Mouse (Mus musculus): ENCODE data around the gene H2-Ke6.
"Not testable (repeated sequence)": the region's sequence is repeated elsewhere in the genome, so short reads cannot be mapped to it uniquely, and the experiment has no call there.

The H2-Ke6 gene

GRCm38 (mm10) chr17:33998697-33999096, 29.2 kb downstream of the H2-Ke6 start:
- not testable (repeated sequence) for DNase-seq (ENCODE audit: low read depth, low spot score)

- DNase-seq (ENCODE audit: low read depth, low spot score) = not testable (repeated sequence)
Observed at GRCm38 (mm10) chr17:33997025-33997424, 30.8 kb downstream of the H2-Ke6 start.

GRCm38 (mm10) chr17:33995651-33996050, 32.2 kb downstream of the H2-Ke6 start:
- no peak for DNase-seq (ENCODE audit: low read depth, low spot score)

GRCm38 (mm10) chr17:33994959-33995358, 32.9 kb downstream of the H2-Ke6 start:
- DNase-seq (ENCODE audit: low read depth, low spot score) = no peak

GRCm38 (mm10) chr17:33991788-33992664, 35.8 kb downstream of the H2-Ke6 start:
- peak; percentile 28 for DNase-seq (ENCODE audit: low read depth, low spot score)

GRCm38 (mm10) chr17:33982136-33982535, 45.7 kb downstream of the H2-Ke6 start:
- not testable (repeated sequence) for DNase-seq (ENCODE audit: low read depth, low spot score)

- DNase-seq (ENCODE audit: low read depth, low spot score) = peak; percentile 90
Observed at GRCm38 (mm10) chr17:33981192-33981909, 46.5 kb downstream of the H2-Ke6 start.

GRCm38 (mm10) chr17:33980181-33981035, 47.5 kb downstream of the H2-Ke6 start:
- DNase-seq (ENCODE audit: low read depth, low spot score) = no peak

- DNase-seq (ENCODE audit: low read depth, low spot score) = no peak
Observed at GRCm38 (mm10) chr17:33979512-33980050, 48.3 kb downstream of the H2-Ke6 start.

- DNase-seq (ENCODE audit: low read depth, low spot score) = no peak
Observed at GRCm38 (mm10) chr17:33978631-33979031, 49.2 kb downstream of the H2-Ke6 start.

- DNase-seq (ENCODE audit: low read depth, low spot score) = no peak
Observed at GRCm38 (mm10) chr17:33977861-33978557, 49.9 kb downstream of the H2-Ke6 start.
